Mouse (Mus musculus) T-cell, adult 66 days (primary cell): Measurements from ENCODE around the gene Myadml2. TPM values are rescaled to one million over a fixed set of nuclear protein-coding genes. Genes with fewer than 3 reads are reported as not detected.

Source experiments
- total RNA-seq, 2 experiments: library from RNA; stranded (reverse); gene quantifications; 3 replicates in 1 of 2; 4 replicates in 1 of 2; pipeline ENCODE4 v1.2.4; 2023

Myadml2 gene
- not detected for total RNA-seq

DNA sequence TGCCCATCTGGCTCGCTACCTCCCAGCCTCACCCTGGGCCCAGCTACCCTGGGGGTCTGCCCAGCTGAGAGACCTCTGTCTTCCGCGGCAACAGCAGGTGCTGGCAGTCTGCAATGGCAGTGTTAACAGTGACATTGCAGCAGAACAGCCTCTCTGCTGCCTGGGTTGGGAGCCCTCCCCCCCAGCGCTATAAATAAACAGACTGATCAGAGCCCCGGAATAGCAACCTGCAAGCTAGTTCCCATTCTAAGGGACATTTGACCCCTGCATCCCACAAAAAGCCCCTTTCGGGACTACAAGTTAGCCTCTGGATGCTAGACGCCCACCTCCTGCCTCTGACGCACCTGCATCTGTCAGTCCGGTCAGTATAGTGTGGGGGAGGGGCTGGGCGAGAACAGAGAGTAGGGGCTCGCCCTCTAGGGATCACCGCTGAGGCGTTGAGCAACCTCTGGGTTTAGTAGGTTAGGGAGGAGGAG lies at the start of gene Myadml2:
Myadml2 (minus strand) TSS at position 158 of the 476 bp plus-strand sequence.

DNA sequence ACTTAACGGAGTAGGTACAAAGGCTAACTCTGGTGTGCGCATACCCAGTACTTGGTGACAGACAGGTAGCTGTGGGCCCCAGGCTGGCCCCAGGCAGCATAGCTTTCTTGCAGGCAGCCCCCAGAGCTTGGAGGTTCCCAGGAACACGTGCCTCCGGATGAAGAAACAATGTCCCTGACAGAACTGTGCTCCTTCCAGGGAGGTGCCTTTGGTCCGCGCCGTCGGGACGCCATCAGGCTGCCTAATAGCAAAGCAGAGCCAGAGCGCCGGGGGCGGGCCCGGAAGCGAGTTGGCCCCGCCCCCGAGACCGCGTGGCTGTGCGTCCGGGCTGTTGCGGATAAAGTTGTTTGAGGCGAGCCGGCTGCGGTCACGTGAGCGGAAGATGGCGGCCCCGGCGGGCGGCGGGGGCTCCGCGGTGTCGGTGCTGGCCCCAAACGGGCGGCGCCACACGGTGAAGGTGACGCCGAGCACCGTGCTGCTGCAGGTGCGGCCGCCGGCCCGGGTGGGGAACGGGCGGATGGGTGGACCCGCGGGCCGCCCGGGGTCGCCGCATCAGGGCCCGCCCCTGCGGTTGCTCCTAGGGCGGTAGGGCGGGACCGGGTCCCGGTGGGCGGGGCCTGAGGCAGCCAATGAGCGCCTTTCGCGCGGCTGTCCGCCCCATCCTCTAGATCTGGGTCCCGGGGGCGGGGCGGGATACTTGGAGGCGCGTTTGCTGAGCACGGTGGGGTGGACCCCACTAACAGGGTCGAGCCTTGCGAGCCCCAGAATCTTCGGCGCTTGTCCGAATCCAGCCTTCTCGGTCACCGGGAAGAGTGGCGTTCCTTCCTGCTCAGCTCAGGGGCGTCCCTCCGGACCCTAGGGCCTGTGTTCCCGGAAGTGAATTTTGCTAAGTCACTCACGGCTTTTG lies 25.0 kb upstream of the Myadml2 start, which contains the start of gene Aspscr1:
Aspscr1 (plus strand) TSS at position 287 of the 907 bp plus-strand sequence.

GRCm38 (mm10) chr11:120661076-120661460 lies 13.1 kb upstream of the Myadml2 start, which contains the start of gene Notum:
TSS of gene Notum (minus strand) at chr11:120661175.

DNA sequence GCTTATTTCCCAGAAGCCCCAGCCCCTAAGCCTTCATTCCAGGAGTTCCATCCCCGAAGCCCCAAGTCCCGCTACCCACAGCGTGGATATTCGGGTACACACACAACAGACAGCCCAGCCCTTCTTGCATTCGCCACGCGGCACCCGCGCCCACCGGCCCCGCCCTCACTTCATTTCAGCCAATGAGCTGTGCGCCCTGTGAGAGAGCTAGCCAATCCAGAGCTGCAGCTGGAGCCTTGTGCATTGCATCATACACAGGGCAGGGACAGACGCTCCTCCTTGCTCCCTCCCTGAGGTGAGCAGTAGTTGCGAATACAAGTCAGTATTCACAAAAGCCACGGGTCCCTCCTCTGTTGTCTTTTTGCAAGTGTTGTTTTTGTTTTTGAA lies 4.4 kb downstream of the Myadml2 start, which contains the start of gene Pycr1:
Pycr1 (minus strand) TSS at position 169 of the 387 bp plus-strand sequence.

GRCm38 (mm10) chr11:120633520-120634343 lies 14.2 kb downstream of the Myadml2 start, which contains the start of gene Mafg:
TSS of gene Mafg (minus strand) at chr11:120633600.

GRCm38 (mm10) chr11:120625152-120625775 lies 22.7 kb downstream of the Myadml2 start, which contains the start of gene Sirt7:
TSS of gene Sirt7 (minus strand) at chr11:120625240.

GRCm38 (mm10) chr11:120617519-120618112 lies 30.3 kb downstream of the Myadml2 start, which contains the start of gene Pcyt2:
TSS of gene Pcyt2 (minus strand) at chr11:120617936.

GRCm38 (mm10) chr11:120608241-120609034 lies 39.5 kb downstream of the Myadml2 start, which contains the start of gene Npb:
TSS of gene Npb (plus strand) at chr11:120608477.

DNA sequence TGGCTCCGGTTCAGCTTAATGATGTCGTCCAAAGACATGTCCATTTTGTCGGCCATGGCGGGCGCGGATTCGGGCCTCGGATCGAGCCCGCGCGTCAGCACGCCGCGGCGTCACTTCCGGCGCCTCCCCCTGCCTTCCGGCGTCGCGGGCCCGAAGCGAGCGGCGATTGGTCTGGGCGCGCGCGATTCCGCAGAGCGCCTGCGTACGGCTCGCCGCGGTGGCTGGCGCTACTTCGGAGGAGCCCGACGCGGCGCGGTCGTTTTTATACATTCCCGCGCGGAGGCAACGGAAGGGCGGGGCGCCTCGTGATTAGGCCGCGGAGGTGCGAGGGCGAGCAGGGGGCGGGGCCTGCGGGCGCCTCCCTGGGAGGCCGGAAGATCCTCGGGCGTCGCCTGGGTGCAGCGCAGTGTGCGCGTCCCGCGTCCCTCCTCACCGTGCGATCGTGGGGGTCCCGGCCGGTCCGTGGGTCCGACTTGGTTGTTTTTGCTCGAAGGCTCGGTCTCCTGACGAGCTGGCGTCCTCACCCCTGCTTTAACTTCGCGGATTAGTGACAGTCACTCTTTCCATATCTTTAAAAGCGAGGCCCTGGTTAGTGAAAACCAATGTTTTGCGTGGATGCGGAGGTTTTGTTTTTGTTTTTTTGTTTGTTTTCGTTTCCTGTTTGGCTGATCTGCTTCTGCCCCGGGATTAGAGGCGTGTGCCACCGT lies 49.5 kb downstream of the Myadml2 start, which contains the start of the genes Alyref and Anapc11:
Alyref (minus strand) TSS at position 83 of the 707 bp plus-strand sequence.
Anapc11 (plus strand) TSS at position 139 of the 707 bp plus-strand sequence.

Other genes starting within 250 kb of the Myadml2 start
- gene Nploc4, start 210.4 kb downstream of the Myadml2 start, total RNA-seq: 10 to 100 TPM; 61.3 to 61.5 TPM
- gene Tspan10, start 205.5 kb downstream of the Myadml2 start, total RNA-seq: 10 to 100 TPM; 10.1 to 87.3 TPM
- gene Pde6g, start 194.7 kb downstream of the Myadml2 start, total RNA-seq: under 1 TPM in 1 of 2 experiments, not detected in 1; 0.55 TPM
- 1 to 10 TPM; 6.0 TPM for gene Oxld1, start 190.1 kb downstream of the Myadml2 start, total RNA-seq
- 10 to 100 TPM; 33.7 to 40.9 TPM for gene Ccdc137, start 190.0 kb downstream of the Myadml2 start, total RNA-seq
- gene Arl16, start 180.6 kb downstream of the Myadml2 start, total RNA-seq: 10 to 100 TPM; 14.0 to 17.5 TPM
- gene Mrpl12, start 163.5 kb downstream of the Myadml2 start, total RNA-seq: 10 to 100 TPM; 39.9 to 42.8 TPM
- gene Slc25a10, start 156.3 kb downstream of the Myadml2 start, total RNA-seq: 10 to 100 TPM; 11.3 to 13.5 TPM
- gene Gcgr, start 117.5 kb downstream of the Myadml2 start, total RNA-seq: not detected
- 10 to 100 TPM; 41.4 to 41.6 TPM for gene Mcrip1, start 98.4 kb downstream of the Myadml2 start, total RNA-seq
- gene Ppp1r27, start 97.0 kb downstream of the Myadml2 start, total RNA-seq: not detected
- 100 to 1,000 TPM; 159 to 168 TPM for gene P4hb, start 74.9 kb downstream of the Myadml2 start, total RNA-seq
- gene Arhgdia, start 66.5 kb downstream of the Myadml2 start, total RNA-seq: 100 to 1,000 TPM; 410 to 436 TPM
- gene Alyref, start 49.8 kb downstream of the Myadml2 start, total RNA-seq: 100 to 1,000 TPM; 112 to 138 TPM
- gene Anapc11, start 49.7 kb downstream of the Myadml2 start, total RNA-seq: 10 to 100 TPM; 80.1 to 83.9 TPM
- 1 to 10 TPM; 2.4 to 4.5 TPM for gene Npb, start 39.7 kb downstream of the Myadml2 start, total RNA-seq
- gene Pcyt2, start 30.2 kb downstream of the Myadml2 start, total RNA-seq: 100 to 1,000 TPM; 131 to 143 TPM
- gene Sirt7, start 22.9 kb downstream of the Myadml2 start, total RNA-seq: 100 to 1,000 TPM; 132 to 138 TPM
- 10 to 100 TPM; 26.8 to 34.7 TPM for gene Mafg, start 14.6 kb downstream of the Myadml2 start, total RNA-seq
- gene Pycr1, start 4.4 kb downstream of the Myadml2 start, total RNA-seq: 1 to 10 TPM; 1.8 to 2.8 TPM
- not detected for gene Notum, start 13.0 kb upstream of the Myadml2 start, total RNA-seq
- gene Aspscr1, start 24.8 kb upstream of the Myadml2 start, total RNA-seq: 100 to 1,000 TPM; 100 to 106 TPM
- gene Cenpx, start 65.6 kb upstream of the Myadml2 start, total RNA-seq: 10 to 100 TPM; 32.7 to 35.1 TPM
- 10 to 100 TPM; 32.4 to 37.7 TPM for gene Lrrc45, start 65.8 kb upstream of the Myadml2 start, total RNA-seq
- gene Rac3, start 73.3 kb upstream of the Myadml2 start, total RNA-seq: 1 to 10 TPM in 1 of 2 experiments, not detected in 1; 1.4 TPM
- gene Dcxr, start 79.1 kb upstream of the Myadml2 start, total RNA-seq: under 1 TPM in 1 of 2 experiments, not detected in 1; 0.89 TPM
- gene Cbr2, start 84.0 kb upstream of the Myadml2 start, total RNA-seq: not detected
- 10 to 100 TPM; 25.4 to 31.0 TPM for gene Hmga1b, start 114.6 kb upstream of the Myadml2 start, total RNA-seq
- 10 to 100 TPM; 16.4 to 16.7 TPM for gene Rfng, start 136.0 kb upstream of the Myadml2 start, total RNA-seq
- 10 to 100 TPM; 73.1 to 93.6 TPM for gene Gps1, start 136.1 kb upstream of the Myadml2 start, total RNA-seq
- 10 to 100 TPM; 53.5 to 62.9 TPM for gene Dus1l, start 148.2 kb upstream of the Myadml2 start, total RNA-seq
- 100 to 1,000 TPM; 154 to 171 TPM for gene Fasn, start 176.4 kb upstream of the Myadml2 start, total RNA-seq